8 mouse cellular contexts compared by ENCODE assay signal in genomic region chr3:95014428-95015151, GRCm38 (mm10). TPM values are rescaled to one million over a fixed set of nuclear protein-coding genes. Genes with fewer than 3 reads are reported as not detected.
A peak's percentile ranks its signal among the peaks of the same experiment; 100 is the strongest.
DNase-seq lines count a peak whose midpoint lies in the region; ATAC-seq and TF ChIP-seq lines count a peak whose summit lies in the region.

No protein-coding gene starts in this region.

- H3K9me3 ChIP-seq in intestine, embryonic 15.5 days = no peaks in the 10 kb centered on the region
- no peaks in the 10 kb centered on the region for H3K9me3 ChIP-seq in liver, embryonic 13.5 days (replicated peaks)
- no peaks in the 10 kb centered on the region for H3K9me3 ChIP-seq in neural tube, embryonic 12.5 days

- peak overlapping the region; percentile 79 for H3K9ac ChIP-seq in intestine, embryonic 15.5 days
- peak overlapping the region; percentile 85 for H3K9ac ChIP-seq in liver, embryonic 13.5 days
- peak overlapping the region; percentile 83 for H3K9ac ChIP-seq in neural tube, embryonic 12.5 days

- no peaks in the 10 kb centered on the region for H3K27me3 ChIP-seq in cerebellum, adult 2 months (ENCODE audit: control insufficient read depth, insufficient read depth, low read length)
- no peaks in the 10 kb centered on the region for H3K27me3 ChIP-seq in intestine, embryonic 15.5 days (replicated peaks)
- H3K27me3 ChIP-seq in liver, embryonic 13.5 days = no peaks in the 10 kb centered on the region
- H3K27me3 ChIP-seq in neural tube, embryonic 12.5 days (replicated peaks) = no peaks in the 10 kb centered on the region

- peak; percentile 8 for ATAC-seq in intestine, embryonic 15.5 days
- no peak for ATAC-seq in liver, embryonic 13.5 days (ENCODE audit: low read depth)
- ATAC-seq in neural tube, embryonic 12.5 days (ENCODE audit: low FRiP score, low read depth) = peak; percentile 21

- H3K4me3 ChIP-seq in cerebellum, adult 2 months (replicated peaks; ENCODE audit: insufficient read depth, low read depth, low read length) = peak overlapping the region; percentile 76
- peak overlapping the region; percentile 84 for H3K4me3 ChIP-seq in intestine, embryonic 15.5 days (replicated peaks)
- H3K4me3 ChIP-seq in liver, embryonic 13.5 days (replicated peaks) = peak overlapping the region; percentile 85
- peak overlapping the region; percentile 87 for H3K4me3 ChIP-seq in neural tube, embryonic 12.5 days

- H3K4me2 ChIP-seq in intestine, embryonic 15.5 days (replicated peaks) = peak overlapping the region; percentile 90
- peak overlapping the region; percentile 97 for H3K4me2 ChIP-seq in liver, embryonic 13.5 days
- H3K4me2 ChIP-seq in neural tube, embryonic 12.5 days (replicated peaks) = peak overlapping the region; percentile 94

- H3K27ac ChIP-seq in cerebellum, adult 2 months (ENCODE audit: insufficient read depth, low read length) = peak overlapping the region; percentile 55
- peak overlapping the region; percentile 91 for H3K27ac ChIP-seq in intestine, embryonic 15.5 days
- H3K27ac ChIP-seq in liver, embryonic 13.5 days = peak overlapping the region; percentile 90
- peak overlapping the region; percentile 68; the same call in 1 of the 2 replicates for H3K27ac ChIP-seq in neural tube, embryonic 12.5 days

- peaks cover 31% of the 10 kb centered on the region for H3K4me1 ChIP-seq in cerebellum, adult 2 months (ENCODE audit: control insufficient read depth, insufficient read depth, low read length)
- peaks cover 12% of the 10 kb centered on the region for H3K4me1 ChIP-seq in intestine, embryonic 15.5 days (replicated peaks)
- H3K4me1 ChIP-seq in liver, embryonic 13.5 days (replicated peaks) = peaks cover 63% of the 10 kb centered on the region
- H3K4me1 ChIP-seq in neural tube, embryonic 12.5 days = peaks cover 22% of the 10 kb centered on the region

- DNase-seq in right cerebral cortex, postnatal 25 days = peak; percentile 29
- no peak for DNase-seq in right cerebral cortex, postnatal 36 days (ENCODE audit: low spot score in 2 of 2)
- peak; percentile 65 to 73 for DNase-seq in cerebellum, adult 2 months
- DNase-seq in gastrocnemius, adult 8-10 months (ENCODE audit: low spot score in 2 of 2) = peak; percentile 30 to 41
- peak; percentile 74 for DNase-seq in liver, embryonic 13.5 days
- peak; percentile 66 for DNase-seq in thymus, postnatal 4 days

- H3K36me3 ChIP-seq in intestine, embryonic 15.5 days = peaks cover 20% of the 10 kb centered on the region
- peaks cover 27% of the 10 kb centered on the region for H3K36me3 ChIP-seq in liver, embryonic 13.5 days
- H3K36me3 ChIP-seq in neural tube, embryonic 12.5 days = peaks cover 28% of the 10 kb centered on the region

- no peak for TF ChIP-seq CTCF in cerebellum, adult 2 months (IDR thresholded peaks at IDR 0.05; ENCODE audit: borderline replicate concordance, insufficient read depth, low read depth, low read length)

- WGBS in cerebellum, adult 2 months = under 1% methylated on average over 44 of the region's 44 CpGs
- WGBS in intestine, embryonic 15.5 days = 1% methylated on average over 44 of the region's 44 CpGs
- under 1% methylated on average over 42 of the region's 44 CpGs for WGBS in liver, embryonic 13.5 days (ENCODE audit: insufficient replicate concordance)
- WGBS in neural tube, embryonic 12.5 days = under 1% methylated on average over 44 of the region's 44 CpGs

- TF ChIP-seq POLR2A in cerebellum, adult 2 months (IDR thresholded peaks at IDR 0.05; ENCODE audit: borderline replicate concordance, insufficient read depth, low read length) = no peak

RNA-seq across cellular contexts. Expression of gene Zfp687, which starts 0.7 kb away (rescaled TPM):
- 40.9 and 43.8 TPM in 2 replicates for polyA plus RNA-seq in cerebellum, adult 2 months (2012; rRNA removed)
- 10 to 100 TPM; 14.2 to 18.8 (median 16.3) TPM for total RNA-seq in gastrocnemius, adult 8-10 months (2022)
- polyA plus RNA-seq in intestine, embryonic 15.5 days (2015; fragmentation: Nextera tagmentation; extraction: Ambion mirVana) = 17.4 and 19.9 TPM in 2 replicates
- 5.8 and 8.2 TPM in 2 replicates for polyA plus RNA-seq in liver, embryonic 13.5 days (2015; fragmentation: Nextera tagmentation; extraction: Ambion mirVana)
- polyA plus RNA-seq in neural tube, embryonic 12.5 days (2016; fragmentation: Nextera tagmentation; extraction: Ambion mirVana) = 33.2 and 34.9 TPM in 2 replicates

RNA-seq across cellular contexts. Expression of gene Psmd4, which starts 27.8 kb away (rescaled TPM):
- 227 and 245 TPM in 2 replicates for polyA plus RNA-seq in cerebellum, adult 2 months (2012; rRNA removed)
- total RNA-seq in gastrocnemius, adult 8-10 months (2022) = 100 to 1,000 TPM; 191 to 247 (median 221) TPM
- polyA plus RNA-seq in intestine, embryonic 15.5 days (2015; fragmentation: Nextera tagmentation; extraction: Ambion mirVana) = 205 and 218 TPM in 2 replicates
- polyA plus RNA-seq in liver, embryonic 13.5 days (2015; fragmentation: Nextera tagmentation; extraction: Ambion mirVana) = 202 and 204 TPM in 2 replicates
- 286 and 291 TPM in 2 replicates for polyA plus RNA-seq in neural tube, embryonic 12.5 days (2016; fragmentation: Nextera tagmentation; extraction: Ambion mirVana)

RNA-seq across cellular contexts. Expression of gene Pi4kb, which starts 40.1 kb away (rescaled TPM):
- 68.4 and 68.9 TPM in 2 replicates for polyA plus RNA-seq in cerebellum, adult 2 months (2012; rRNA removed)
- total RNA-seq in gastrocnemius, adult 8-10 months (2022) = 10 to 100 TPM; 16.7 to 22.2 (median 20.2) TPM
- polyA plus RNA-seq in intestine, embryonic 15.5 days (2015; fragmentation: Nextera tagmentation; extraction: Ambion mirVana) = 19.8 and 22.6 TPM in 2 replicates
- polyA plus RNA-seq in liver, embryonic 13.5 days (2015; fragmentation: Nextera tagmentation; extraction: Ambion mirVana) = 11.6 and 12.4 TPM in 2 replicates
- polyA plus RNA-seq in neural tube, embryonic 12.5 days (2016; fragmentation: Nextera tagmentation; extraction: Ambion mirVana) = 20.1 and 23.0 TPM in 2 replicates

Comparison
In these comparisons a context has a peak if more than half of its experiments do, and no peak if none do; other contexts are left out.
1. DNase-seq: peak in right cerebral cortex, postnatal 25 days (single experiment), cerebellum, adult 2 months (2 of 2), gastrocnemius, adult 8-10 months (2 of 2), liver, embryonic 13.5 days (single experiment) and thymus, postnatal 4 days (single experiment); none in right cerebral cortex, postnatal 36 days (0 of 2).
2. Peak in every context shown above with its lines, with median percentiles within 50 percentile points of each other: H3K27ac ChIP-seq, H3K4me3 ChIP-seq, H3K4me2 ChIP-seq and H3K9ac ChIP-seq.